Mouse (Mus musculus) lung, adult 2 months (tissue): ENCODE measurements around the gene Kcna3.

Experiments used
- CTCF ChIP-seq: fragments of 200-500 bp; IDR thresholded peaks from 2 replicates; pipeline ENCODE4 v1.5.1; 2011; ENCODE audit warnings: mild to moderate bottlenecking, low read length, control low read depth; ENCODE audit not compliant: insufficient read depth
- POLR2A ChIP-seq: fragments of 200-500 bp; IDR thresholded peaks from 2 replicates; pipeline ENCODE4 v1.6.1; 2011; ENCODE audit warnings: low read depth, mild to moderate bottlenecking, control low read depth, low read length, borderline replicate concordance; ENCODE audit errors: extremely low read depth

- TF ChIP-seq POLR2A (no peak), CTCF (no peak)
Measured at GRCm38 (mm10) chr3:107037536-107038155, 1.7 kb downstream of the Kcna3 start.
